Mouse (Mus musculus) C2C12 (cell line): ENCODE measurements around the gene Ing4.

ENCODE experiments used
- CEBPB ChIP-seq: IDR thresholded peaks from one replicate; pipeline ENCODE4 v1.6.1; 2011; ENCODE audit warnings: low read depth, mild to moderate bottlenecking, control low read depth, moderate library complexity
- CTCF ChIP-seq: IDR thresholded peaks from one replicate; pipeline ENCODE4 v1.5.1; 2011; ENCODE audit not compliant: control insufficient read depth, insufficient read depth, insufficient read length
- FOSL1 ChIP-seq: IDR thresholded peaks from one replicate; pipeline ENCODE4 v1.8.0; 2011; ENCODE audit warnings: mild to moderate bottlenecking, low read length; ENCODE audit not compliant: poor library complexity, insufficient read depth, severe bottlenecking
- MAX ChIP-seq: IDR thresholded peaks from one replicate; pipeline ENCODE4 v1.6.1; 2011; ENCODE audit warnings: mild to moderate bottlenecking, control low read depth
- MYOD1 ChIP-seq: IDR thresholded peaks from one replicate; pipeline ENCODE4 v1.6.1; 2011; ENCODE audit warnings: low read depth; ENCODE audit not compliant: control insufficient read depth, insufficient read length
- MYOG ChIP-seq: IDR thresholded peaks from one replicate; pipeline ENCODE4 v1.6.1; 2011; ENCODE audit not compliant: control insufficient read depth, insufficient read length; ENCODE audit errors: extremely low read depth
- USF1 ChIP-seq: IDR thresholded peaks from one replicate; pipeline ENCODE4 v1.6.1; 2011; ENCODE audit warnings: low read depth, mild to moderate bottlenecking, control low read depth, moderate library complexity

DNA sequence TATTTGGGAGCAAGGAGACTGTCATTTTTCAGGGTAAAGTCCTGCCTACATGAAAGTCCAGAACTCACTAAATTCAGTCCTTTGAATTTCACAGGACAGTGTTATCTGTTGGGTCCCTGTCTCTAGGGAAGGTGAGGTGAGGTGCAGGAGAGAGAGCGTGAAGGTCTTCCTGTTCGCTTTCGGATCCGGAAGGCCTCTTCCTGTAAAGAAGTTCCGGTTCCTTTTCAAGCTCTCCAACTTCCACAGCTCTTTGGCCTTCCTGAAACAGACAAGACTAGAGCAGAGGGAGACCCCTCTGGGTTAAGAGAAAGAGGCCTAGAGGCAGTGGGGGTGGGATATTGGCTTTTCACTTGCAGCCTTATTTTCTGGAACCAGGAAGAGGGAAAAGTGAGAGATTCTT lies 52.8 kb downstream of the Ing4 start:
- no peak for TF ChIP-seq CTCF
- TF ChIP-seq USF1: no peak
- no peak for TF ChIP-seq MYOD1
- no peak for TF ChIP-seq CEBPB
- no peak for TF ChIP-seq MAX
- no peak for TF ChIP-seq MYOG
- no peak for TF ChIP-seq FOSL1
